Mouse (Mus musculus) granulocyte monocyte progenitor cell, adult 5-6 weeks (primary cell): ENCODE data around the gene Lbr. TPM values are rescaled to one million over a fixed set of nuclear protein-coding genes. Genes with fewer than 3 reads are reported as not detected.

ENCODE experiments used
- ATAC-seq: replicated peaks from 2 replicates; pipeline ENCODE4 v1.8.0; 2016; ENCODE audit warnings: mild to moderate bottlenecking, moderate TSS enrichment, inconsistent platforms; ENCODE audit not compliant: poor library complexity, severe bottlenecking
- total RNA-seq, 2 experiments: library from RNA; stranded (forward) in 1 of 2; stranded (reverse) in 1 of 2; fragments of 200-712, 200-1000 nt in 1 of 2; fragments of >200 nt in 1 of 2; fragmentation: Nextera tagmentation in 1 of 2; gene quantifications; 2 replicates each; pipeline ENCODE4 v1.2.3; 2014 to 2017

Lbr gene
- total RNA-seq (2014; fragmentation: Nextera tagmentation) = 132 and 145 TPM in 2 replicates
- total RNA-seq (2017) = 245 and 274 TPM in 2 replicates

DNA sequence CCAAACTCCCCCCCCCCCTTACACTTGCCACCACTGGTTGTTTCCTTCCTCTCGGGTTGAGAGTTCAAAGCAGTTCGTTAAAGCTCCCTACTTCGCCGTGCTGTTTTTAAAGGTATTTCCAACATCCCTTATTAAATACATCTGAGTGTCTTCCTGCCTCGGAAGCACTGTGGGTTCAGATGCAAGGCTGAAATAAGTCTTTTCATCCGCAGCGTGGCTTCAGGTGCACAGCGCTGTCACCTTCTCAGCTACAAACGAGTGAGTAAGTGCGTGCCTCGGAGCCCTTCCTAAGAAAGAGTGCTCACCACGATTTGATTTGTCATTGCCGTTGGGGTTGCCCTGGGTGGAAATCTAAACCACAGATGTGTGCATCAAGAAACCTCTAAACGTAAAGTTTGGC lies at the start of gene Lbr:
Lbr (minus strand) TSS at position 266 of the 400 bp plus-strand sequence.
- ATAC-seq = no peak

DNA sequence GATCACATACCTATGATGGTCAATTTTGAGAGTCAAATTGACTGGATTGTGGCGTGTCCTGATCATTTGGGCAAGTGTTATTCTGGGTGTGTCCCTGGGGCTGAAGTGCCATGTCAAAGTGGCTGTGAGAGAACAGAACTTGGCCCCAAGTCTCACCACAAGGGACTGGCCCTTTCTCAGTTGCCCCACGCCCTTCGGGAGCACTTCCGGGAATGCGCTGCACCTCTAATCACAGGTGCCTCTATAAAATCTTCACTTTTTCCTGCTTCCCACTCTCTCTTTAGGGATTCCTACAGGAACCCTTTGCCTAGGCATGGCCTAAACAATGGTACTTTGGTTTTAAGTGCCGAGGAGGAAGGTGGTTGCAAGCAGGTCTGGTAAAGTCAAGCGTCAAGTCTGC lies 46.8 kb upstream of the Lbr start:
- ATAC-seq = no peak

DNA sequence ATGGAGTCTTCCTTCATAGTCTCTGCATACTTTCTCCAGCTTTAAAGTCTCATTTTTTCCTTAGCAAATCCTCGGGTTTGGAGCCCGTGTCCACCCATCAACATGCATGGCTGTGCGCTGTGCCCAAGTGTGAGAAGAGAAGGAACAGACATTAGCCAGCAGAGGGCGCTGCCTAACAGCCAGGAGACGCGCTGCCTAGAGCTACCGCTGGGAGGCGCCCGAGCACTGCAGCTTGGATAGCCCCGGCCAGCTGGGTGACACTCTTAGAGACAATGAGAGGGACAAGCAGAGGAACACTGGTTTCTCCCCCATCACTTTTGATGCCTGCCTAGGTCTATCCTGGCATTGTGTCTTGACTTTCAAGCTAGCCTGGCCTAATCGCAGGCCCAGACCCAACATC lies 46.0 kb upstream of the Lbr start:
- ATAC-seq = peak; percentile 99

DNA sequence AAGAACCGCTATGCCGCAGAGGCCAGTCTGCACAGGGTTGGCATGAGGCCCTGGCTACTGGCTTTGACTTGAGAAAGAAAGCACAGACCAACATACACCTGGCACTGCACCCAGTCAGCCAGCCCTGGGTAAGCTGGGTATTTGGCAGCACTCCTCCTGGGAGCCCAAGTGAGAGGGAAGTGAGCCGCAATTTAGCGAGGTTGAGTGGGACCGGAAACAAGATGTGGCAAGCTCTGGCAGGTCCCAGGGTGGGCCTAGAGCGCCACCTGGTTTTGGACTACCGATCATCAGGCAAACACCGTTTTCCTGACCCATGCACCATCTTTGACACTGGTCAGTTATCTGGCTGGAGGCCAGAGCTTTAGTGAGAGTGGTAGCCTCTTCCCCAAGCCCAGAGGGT lies 38.7 kb upstream of the Lbr start:
- peak; percentile 79 for ATAC-seq

DNA sequence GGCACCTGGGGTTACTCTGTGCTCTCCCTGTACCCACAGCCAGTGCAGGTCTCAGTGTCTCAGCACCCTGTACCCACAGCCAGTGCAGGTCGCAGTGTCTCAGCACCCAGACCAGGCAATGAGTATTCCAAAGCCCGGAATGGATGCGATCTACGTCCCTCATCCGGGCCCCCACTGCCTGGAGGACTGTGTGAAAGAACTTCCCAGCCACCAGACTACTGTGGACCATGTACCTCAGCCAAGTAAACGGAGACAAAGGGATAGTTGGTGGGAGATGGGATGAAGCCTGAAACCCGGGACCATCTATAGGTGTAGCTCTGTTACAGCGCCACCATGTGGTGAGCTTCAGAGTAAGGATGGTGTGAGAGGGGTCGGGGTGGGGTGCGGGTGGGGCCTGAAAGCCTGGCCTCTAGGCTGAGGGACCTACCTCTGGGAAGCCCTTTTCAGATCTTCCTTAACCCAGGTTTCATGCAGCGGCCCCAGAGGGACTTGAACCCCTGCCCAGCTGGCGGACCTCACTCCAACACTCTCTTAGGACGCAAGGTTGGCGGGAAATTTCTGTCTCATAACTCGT lies 38.0 kb upstream of the Lbr start:
- ATAC-seq = no peak

DNA sequence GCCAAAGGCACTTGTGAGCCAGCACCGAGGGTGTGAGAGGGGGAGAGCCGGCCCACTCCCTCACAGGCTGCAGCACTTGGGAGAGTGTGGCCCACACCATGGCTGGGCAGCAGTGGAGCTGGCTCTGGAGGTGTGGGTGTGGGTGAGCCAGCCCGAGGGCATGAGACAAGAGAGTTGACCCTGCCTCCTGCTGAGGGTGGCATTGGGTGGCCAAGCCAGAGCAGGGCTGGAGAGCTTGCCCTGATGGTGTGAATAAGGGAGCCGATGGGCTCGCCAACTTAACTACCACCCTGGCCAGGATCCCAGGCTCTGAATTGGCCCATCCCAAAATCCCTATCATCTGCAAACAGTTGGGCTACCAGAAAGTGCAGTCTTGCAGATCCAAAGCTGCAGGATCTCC lies 35.6 kb upstream of the Lbr start:
- ATAC-seq = no peak

DNA sequence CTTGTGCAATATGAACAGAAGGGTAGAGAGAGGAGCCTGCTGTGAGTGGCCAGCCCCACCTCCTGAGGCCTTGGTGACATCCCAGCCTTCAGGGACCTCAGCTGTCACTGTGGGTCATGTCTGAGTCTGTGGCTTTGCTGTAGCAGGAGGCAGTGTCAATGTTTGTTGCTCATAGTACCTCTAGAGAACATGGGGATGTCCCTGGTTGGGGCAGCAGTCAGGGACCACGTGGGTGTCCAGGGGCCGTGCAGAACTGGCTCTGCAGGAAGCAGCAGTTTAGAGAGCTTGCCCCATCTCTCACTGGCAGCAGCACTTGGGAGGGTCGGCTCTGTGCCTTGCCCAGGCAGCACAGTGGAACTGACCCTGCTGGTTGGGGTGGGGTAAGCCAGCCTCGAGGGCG lies 34.2 kb upstream of the Lbr start:
- ATAC-seq = peak; percentile 57

DNA sequence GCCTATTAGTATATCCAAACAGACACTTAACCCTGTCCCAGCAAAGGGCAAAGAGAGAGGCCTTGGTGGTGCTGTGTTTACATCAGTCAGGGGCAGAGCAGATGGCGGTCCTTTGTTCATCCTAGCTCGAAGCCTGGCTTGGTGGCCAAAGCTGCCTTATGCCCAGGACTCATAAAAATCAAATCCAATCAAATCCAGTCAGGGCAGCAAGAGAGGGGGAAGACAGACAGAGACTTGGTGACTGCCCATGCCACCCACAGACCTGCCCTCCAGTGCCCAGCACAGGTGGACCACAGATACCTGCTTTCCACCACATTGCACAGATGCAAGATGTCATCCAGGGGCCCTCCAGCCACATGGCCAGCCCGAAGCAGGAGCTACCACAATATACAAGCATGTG lies 33.8 kb upstream of the Lbr start:
- no peak for ATAC-seq

DNA sequence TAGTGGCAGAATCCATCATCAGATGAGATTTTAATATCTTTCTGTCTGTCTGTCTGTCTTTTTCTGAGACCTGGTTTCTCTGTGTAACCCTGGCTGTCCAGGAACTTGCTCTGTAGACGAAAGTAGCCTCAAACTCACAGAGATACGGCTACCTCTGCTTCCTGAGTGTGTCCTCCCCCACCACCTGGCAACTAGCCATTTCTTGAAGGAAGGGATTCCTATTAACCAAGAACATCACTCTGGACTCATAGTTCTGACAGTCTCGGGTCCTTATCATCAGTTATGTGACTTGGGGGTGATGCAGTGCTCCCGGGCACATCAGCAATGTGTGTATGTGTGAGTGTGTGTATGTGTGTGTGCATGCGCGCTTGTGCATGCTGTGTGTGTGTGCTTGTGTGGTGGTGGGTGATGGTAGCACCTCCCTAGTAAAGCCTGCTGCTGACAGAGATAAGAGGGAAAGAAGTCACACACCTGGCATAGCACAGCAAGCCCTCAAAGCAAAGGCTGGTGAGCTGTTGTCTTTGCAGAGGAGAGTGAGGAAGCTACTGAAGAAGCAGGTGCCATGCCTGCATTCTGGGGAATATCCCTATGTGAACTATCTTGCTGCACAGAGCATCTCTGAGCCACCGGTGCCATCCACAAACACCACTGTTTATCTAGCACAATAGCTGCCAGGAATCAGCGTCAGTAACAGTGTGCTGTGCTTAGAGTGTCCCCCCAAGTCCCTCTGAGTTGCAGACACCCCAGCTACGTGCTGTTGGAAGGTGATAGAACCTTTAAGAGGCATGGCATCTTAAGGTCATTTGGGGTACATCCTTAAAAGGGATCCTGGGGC lies 30.5 kb upstream of the Lbr start:
- ATAC-seq = no peak

DNA sequence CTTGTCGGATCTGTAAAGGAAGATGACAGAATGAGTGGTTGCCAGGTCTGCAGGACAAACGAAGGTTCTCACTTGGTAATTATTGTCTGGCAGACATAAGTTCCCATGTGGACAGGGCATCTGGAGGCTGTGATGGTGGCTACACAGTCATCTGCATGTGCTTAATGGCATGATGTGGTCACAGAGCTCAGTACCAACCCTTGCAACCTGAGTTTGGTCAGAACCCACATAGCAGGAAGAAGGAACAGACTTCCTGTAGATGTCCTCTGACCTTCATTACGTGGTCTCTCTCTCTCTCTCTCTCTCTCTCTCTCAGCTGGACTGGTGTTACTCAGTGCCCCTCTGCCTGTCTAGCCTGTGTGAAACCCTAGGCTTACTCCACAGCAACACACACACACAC lies 29.8 kb upstream of the Lbr start:
- ATAC-seq = peak; percentile 81

DNA sequence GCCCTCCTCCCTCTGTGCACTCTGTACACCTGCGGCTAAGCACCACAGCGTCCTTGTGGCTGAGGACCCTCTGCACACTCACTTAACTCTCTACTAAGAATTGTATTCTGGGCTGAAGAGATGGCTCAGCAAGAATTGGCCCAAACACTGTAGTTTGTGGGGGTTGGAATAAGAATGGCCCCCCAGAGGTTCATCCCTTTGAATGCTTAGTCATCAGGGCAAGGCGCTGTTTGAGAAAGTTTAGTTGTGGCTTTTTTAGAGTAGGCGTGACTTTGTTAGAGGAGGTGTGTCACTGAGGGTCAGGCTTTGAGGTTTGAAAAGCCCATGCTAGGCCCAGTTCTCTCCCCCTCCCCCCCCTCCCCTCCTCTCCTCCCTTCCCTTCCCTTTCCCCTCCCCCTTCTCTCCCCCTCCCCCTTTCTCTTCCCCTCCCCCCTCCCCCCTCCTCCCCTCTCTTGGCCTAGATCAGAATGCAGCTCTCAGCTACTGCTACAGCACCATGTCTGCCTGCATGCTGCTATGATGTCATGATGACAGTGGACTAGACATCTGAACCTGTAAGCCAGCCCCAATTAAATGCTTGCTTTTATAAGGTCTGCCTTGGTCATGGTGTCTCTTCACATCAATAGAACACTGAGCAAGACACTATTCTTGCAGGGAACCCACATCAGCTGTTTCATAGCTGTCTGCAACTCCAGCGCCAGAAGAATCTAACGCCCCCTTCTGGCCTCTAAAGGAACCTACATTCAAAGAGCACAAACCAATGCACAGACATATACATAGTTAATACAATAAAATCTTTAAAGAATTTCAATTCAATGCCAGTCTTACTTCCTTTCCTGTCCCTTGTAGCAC lies 23.8 kb upstream of the Lbr start:
- peak; percentile 42 for ATAC-seq

DNA sequence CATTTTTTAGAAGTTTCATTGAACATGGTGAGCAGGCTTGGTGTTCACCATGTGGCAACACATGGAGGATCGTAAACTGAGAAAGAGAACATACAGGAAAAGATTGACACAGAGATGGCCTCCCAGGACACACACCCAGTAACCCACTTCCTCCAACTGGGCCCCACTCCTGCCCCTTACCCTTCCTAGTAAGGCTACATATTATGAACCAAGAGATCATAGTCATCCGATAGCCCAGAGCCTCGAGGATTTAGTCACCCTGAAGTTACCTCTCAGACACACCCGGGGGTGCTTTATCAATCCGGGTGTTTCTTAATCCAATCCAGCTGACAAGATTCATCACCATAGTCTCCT lies 23.0 kb upstream of the Lbr start:
- ATAC-seq = peak; percentile 81

DNA sequence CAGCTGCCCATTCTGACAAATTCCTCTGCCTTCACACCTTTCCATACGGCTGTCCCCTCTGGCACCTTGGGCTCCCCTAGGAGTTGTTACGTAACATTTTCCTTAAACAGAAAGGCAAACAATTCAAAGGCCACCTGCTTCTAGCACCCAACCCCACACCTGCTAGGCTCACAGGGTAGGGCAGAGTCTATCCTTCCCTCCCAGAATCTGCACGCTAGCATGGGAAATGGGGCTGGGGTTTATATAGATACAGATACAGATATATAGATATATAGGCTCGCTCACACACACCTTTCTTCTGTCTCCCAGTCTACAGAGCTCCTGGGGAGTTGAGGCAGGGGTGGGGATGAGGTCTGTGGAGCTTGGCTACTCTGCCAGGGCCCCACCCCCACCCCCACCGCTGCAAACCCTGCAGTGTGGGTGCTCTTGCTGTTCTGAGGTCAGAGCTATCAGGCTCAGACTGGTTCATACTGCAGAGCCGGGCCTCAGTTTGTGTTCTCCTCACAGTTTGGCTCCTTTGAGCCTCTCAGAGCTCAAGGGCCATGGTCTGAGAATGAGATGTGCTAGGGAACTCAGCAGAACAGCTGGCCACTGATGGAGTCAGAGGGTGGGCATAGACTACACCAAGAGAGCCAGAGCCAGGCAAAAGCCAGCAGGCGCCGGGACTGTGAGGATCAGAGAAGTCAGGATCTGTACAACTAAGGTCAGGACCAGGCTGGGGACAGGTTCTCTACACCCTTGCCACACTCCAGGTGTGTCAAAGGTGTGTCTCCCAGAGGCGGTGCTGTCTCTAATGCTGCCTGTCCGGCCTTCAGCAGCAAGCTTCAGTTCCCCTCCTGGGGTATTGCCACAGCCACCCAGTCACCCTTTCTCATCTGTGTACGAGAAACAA lies 22.4 kb upstream of the Lbr start:
- ATAC-seq = no peak

DNA sequence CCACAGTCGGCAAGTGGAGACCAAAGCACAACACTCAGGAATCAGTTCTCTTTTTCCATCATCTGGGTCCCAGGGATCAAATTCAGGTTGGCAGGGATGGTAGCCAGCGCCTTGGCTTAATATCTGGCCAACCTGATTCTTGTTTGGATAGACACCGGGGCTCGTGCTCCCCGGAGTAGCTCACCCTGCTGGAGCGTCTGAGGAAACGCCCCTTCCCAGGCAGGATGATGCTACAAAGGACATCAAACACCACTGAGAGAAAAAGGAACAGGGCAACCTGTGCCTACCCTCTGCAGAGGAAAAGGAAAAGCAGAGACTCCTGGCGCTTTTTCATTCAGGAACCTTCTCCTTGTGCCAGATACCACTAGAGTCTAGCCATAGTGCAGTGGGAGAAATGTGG lies 20.6 kb upstream of the Lbr start:
- no peak for ATAC-seq

DNA sequence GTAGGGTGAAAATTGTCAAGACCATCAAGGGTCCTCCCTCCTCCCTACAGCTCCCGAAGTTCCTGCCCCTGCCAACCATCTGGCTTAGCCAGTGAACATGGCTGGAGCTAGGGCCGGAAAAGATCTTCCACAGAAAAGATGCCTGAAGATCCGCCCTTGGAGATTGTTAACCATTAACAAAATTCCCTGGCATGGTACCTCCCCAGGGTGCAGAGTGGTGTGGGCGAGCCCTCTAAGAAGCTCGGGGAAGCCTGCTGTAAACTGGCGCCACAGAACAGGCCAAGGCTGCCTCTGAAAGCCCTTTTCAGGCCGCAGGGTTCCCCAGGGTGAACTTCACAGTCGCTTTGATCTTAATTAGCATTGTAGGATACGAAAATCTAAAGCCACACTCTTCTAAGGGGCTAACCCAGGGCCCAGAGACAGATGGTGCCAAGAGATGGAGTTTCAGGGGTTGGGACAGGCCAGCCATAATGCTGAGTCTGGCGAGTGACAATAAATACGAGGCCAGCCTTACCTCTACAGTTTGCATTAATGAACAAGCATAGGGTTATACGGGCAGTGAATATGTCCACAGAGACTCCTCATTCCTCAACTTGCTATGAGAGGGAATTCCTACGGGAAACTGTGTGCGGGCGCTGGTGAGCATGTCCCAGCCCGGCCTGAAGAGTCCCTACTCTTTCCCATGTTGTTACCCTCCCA lies 20.0 kb upstream of the Lbr start:
- no peak for ATAC-seq

DNA sequence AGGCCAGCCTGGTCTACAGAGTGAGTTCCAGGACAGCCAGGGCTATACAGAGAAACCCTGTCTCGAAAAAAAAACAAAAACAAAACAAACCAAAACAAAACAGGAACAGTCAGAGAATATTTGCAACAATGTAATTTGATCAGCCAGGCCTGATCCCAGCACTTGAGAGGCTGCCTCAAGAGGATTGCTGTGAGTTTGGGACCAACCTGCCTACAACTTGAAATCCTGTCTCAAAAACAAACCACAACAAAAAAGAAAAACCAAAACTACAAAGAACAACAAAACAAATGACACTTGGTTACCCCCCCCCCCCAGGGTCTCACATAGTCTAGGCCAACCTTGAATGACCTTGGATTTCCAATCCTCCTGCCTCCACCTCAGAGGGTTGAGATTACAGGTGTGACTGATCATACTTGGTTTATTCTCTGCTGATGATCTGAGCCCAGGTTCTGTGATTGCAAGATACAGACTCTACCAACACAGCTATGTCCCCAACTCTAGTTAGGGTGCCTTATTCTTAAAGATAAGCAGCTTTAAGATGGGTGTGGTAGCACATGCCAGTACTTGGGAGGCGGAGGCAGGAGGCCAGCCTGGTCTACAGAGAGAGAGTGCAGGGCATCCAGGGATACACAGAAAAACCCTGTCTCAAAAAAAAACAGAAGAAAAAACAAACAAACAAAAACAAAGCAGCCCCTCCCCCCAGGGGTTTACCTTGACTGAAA lies 18.5 kb upstream of the Lbr start:
- ATAC-seq = no peak

DNA sequence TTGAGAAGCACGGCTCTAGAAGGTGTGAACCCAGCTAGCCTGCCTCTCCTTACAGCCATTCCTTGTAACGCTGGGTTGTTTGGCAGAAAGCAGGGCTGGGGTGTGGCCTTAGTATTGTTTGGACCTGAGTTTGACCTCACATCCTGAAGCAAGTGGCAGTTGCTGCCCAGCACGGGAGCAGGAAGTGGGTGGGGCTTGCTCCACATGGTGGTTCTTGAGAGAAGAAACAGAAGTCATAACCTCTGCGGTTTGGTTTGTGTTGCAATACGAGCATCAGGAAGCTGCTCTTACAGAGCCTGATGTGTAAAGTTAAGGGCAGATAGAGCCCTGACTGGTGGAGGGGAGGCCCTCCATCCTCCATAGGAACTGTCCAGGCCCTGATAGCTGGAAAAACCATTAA lies 17.8 kb upstream of the Lbr start:
- ATAC-seq = peak; percentile 97

DNA sequence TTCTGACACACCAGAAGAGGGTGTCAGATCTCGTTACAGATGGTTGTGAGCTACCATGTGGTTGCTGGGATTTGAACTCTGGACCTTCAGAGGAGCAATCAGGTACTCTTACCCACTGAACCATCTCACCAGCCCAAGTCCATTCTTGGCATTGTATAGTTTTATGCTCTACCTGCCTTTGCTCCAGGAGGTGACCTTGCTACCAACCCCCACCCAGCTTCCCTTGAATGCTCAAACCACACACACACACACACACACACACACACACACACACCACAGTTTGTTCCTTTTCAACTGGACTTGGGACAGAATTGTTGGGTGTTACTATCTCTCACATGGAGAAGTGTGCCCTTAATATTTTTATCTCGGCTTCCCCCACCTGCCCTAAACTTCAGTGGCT lies 13.5 kb upstream of the Lbr start:
- ATAC-seq = no peak

DNA sequence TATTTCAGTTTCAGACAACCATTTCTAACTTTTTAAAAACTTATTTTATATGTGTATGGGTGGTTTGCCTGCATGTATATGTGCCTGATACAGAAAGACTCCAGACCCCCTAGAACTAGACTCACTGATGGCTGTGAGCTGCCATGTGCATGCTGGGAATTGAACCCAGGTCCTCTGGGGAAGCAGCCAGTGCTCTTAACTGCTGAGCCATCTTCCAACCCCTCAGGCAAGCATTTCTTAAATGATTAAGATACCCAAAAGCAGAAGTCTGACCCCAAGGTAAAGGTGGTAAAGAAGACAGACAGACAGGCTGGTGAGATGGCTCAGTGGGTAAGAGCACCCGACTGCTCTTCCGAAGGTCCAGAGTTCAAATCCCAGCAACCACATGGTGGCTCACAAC lies 12.0 kb upstream of the Lbr start:
- no peak for ATAC-seq
